Mouse (Mus musculus): ENCODE data around the gene Erich6b.

Gene Erich6b

DNA sequence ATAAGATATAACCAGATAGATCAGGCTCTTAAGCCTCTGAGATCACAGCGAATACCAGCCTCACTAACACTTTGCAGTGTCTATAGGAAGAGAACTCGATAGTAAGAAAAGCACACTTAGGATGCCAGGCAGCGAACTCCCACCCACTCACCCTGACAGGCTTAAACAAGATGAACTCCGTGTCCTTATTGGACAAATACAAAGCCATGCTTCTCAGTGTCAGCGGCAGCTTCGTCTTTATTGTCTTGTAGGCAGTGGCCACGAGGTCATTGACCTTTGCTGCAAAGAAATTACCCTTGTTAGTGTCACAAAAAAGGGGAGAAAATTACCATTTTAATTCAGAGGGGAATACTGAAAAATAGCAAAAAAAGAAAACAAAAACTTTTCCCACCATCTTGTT is 65.7 kb downstream of the Erich6b start:
- no peak for DNase-seq (ENCODE audit: low spot score in 2 of 2)

DNA sequence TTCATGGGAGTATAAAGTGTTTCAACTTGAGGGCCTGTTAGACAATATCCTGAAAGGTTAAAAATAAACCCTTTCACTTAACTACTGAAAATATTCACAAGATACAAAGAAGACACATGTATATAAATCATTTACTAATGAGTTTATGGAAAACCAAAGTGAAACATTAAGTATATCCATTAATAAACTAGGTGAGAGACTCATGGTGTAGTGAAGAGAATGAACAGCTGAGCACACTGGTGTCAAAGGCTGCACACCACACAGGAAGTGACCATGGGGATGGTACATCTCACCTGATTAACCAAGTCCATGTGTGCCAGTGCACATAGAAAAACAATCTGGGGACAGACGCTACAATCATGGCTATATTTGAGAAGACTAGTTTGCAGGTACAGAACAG is 66.9 kb downstream of the Erich6b start:
- no peak for DNase-seq (ENCODE audit: low spot score in 2 of 2)

DNA sequence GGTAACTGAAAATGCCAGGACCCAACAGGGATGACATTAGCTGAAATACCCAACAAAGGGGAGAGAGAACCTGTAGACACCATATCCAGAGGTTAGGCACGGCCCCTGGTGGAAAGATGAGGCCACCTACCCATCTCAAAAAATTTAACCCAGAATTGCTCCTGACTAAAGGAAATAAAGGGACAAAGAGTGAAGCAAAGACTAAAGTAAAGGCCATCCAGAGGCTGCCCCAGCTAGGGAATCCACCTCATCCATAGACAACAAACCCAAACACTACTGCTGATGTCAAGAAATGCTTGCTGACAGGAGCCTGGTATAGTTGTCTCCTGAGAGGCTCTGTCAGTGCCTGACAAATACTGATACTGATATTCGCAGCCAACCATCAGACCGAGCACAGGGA is 69.7 kb downstream of the Erich6b start:
- no peak for DNase-seq (ENCODE audit: low spot score in 2 of 2)

DNA sequence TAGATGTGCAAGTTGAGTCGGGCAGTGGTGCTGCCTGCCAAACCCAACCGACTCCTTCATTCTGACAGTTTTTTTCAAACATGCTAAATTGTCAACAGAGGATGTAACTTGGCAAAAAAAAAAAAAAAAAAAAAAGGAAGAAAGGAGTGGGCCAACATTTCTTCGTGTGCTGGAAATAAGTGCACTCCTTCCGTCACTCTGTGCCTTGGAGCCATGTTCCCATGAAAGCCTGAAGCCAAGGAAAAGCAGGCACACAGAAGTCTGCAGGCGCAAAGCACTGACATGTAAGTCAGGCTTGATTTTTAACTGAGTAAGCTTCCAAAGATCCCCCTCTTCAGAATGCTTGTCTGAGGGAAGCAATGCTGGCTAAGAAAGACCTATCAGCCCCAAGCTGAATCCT is 70.6 kb downstream of the Erich6b start:
- DNase-seq (ENCODE audit: low spot score in 2 of 2) = no peak

DNA sequence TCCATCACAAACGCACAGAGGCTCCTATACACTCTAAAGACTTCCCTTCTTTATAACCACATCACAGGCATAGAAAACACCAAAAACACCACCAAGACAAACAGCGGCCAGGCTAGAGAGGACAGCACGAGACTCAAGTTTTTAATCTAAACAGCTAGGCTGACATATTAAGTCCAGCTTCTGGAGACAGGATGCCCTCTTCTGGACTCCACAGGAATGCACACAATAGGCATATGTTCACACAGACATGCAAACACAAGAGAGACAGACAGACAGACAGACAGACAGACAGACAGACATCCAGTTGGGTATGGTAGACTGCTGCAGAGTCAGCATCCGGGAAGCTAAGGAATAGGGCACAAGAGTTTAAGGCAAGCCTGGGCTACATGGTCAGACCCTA is 71.6 kb downstream of the Erich6b start:
- no peak for DNase-seq (ENCODE audit: low spot score in 2 of 2)

DNA sequence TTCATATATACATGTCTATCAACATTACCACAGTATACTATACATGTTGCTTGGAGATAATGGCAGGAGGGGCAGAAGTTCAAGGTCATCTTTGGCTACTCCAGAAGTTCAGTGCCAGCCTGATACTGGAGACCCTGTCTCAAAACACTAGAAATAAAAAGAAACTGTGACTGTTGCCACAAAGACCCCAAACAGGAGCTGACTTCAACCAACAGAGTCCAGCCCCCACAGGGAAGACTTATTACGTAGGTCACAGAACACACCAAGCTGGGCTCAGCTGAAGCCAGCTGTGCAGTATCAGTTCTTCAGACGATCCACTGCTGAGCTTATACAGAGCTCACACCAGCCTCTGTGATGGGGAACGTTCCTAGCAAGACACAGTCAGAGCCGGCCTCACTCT is 74.4 kb downstream of the Erich6b start:
- DNase-seq (ENCODE audit: low spot score in 2 of 2) = no peak

Data from cerebellum, postnatal 4 days (tissue).